Mouse (Mus musculus): ENCODE data around the gene Tmem189. TPM values are rescaled to one million over a fixed set of nuclear protein-coding genes. Genes with fewer than 3 reads are reported as not detected.

Gene Tmem189
- 10 to 100 TPM; 11.8 to 13.1 (median 12.5) TPM for total RNA-seq (2022)

DNA sequence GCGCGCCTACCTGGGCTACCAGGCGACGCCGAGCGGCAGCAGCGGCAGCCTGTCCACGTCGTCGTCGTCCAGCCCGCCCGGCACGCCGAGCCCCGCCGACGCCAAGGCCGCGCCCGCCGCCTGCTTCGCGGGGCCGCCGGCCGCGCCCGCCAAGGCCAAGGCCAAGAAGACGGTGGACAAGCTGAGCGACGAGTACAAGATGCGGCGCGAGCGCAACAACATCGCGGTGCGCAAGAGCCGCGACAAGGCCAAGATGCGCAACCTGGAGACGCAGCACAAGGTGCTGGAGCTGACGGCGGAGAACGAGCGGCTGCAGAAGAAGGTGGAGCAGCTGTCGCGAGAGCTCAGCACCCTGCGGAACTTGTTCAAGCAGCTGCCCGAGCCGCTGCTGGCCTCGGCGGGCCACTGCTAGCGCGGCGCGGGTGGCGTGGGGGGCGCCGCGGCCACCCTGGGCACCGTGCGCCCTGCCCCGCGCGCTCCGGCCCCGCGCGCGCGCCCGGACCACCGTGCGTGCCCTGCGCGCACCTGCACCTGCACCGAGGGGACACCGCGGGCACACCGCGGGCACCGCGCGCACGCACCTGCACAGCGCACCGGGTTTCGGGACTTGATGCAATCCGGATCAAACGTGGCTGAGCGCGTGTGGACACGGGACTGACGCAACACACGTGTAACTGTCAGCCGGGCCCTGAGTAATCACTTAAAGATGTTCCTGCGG, at the start of gene Tmem189:
Tmem189 (minus strand) TSS at position 322 of the 718 bp plus-strand sequence.
- DNase-seq (ENCODE audit: low spot score in 2 of 2), result peak; percentile 70 to 78

- DNase-seq (ENCODE audit: low spot score in 2 of 2), result no peak
Observed at GRCm38 (mm10) chr2:167739030-167739429, 49.4 kb upstream of the Tmem189 start.

GRCm38 (mm10) chr2:167734861-167735260, 45.2 kb upstream of the Tmem189 start:
- DNase-seq (ENCODE audit: low spot score in 2 of 2), result no peak

- peak; percentile 59 to 80 for DNase-seq (ENCODE audit: low spot score in 2 of 2)
Observed at GRCm38 (mm10) chr2:167731149-167731548, 41.5 kb upstream of the Tmem189 start.

DNA sequence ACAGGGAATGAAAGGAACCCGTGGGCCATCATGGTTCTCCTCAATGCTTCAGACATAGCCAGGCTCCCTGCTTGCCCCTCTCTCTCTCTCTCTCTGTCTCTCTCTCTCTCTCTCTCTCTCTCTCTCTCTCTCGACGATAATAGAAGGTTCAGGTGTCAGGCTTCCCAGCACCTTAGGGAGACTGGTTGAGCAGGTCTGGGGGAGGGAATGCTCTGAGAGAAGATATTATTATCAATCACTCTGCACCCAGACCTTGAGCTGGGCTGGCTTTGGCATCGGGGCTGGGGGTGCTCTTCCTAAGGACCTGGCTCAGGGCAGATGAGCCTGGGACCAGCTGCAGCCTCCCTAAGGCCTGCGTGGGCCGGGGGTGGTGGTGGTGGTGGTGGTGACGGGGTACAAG, 40.4 kb upstream of the Tmem189 start:
- no peak for DNase-seq (ENCODE audit: low spot score in 2 of 2)

GRCm38 (mm10) chr2:167727161-167727560, 37.5 kb upstream of the Tmem189 start:
- no peak for DNase-seq (ENCODE audit: low spot score in 2 of 2)

DNA sequence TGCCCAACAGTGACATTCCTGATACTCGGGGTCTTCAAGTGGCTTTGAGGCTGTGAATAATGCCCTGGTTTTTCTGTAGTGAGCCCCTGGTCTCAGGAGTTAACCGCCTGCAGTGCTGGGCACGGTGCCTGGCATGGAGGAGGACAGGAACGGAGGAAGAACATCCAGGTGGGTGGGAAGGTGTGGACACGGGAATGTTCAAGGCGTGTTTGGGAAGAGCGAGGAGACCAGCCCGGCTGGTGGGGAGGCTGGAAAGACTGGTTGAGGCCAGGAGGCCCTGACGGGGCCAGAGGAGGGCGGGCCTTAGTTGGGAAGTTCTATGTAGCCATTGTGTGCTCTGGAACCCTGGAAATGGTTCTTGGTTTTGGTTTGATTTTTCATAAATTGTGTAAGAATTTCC, 36.3 kb upstream of the Tmem189 start:
- no peak for DNase-seq (ENCODE audit: low spot score in 2 of 2)

GRCm38 (mm10) chr2:167723589-167724206, 34.1 kb upstream of the Tmem189 start:
- no peak for DNase-seq (ENCODE audit: low spot score in 2 of 2)

GRCm38 (mm10) chr2:167722538-167722937, 32.9 kb upstream of the Tmem189 start:
- no peak for DNase-seq (ENCODE audit: low spot score in 2 of 2)

DNA sequence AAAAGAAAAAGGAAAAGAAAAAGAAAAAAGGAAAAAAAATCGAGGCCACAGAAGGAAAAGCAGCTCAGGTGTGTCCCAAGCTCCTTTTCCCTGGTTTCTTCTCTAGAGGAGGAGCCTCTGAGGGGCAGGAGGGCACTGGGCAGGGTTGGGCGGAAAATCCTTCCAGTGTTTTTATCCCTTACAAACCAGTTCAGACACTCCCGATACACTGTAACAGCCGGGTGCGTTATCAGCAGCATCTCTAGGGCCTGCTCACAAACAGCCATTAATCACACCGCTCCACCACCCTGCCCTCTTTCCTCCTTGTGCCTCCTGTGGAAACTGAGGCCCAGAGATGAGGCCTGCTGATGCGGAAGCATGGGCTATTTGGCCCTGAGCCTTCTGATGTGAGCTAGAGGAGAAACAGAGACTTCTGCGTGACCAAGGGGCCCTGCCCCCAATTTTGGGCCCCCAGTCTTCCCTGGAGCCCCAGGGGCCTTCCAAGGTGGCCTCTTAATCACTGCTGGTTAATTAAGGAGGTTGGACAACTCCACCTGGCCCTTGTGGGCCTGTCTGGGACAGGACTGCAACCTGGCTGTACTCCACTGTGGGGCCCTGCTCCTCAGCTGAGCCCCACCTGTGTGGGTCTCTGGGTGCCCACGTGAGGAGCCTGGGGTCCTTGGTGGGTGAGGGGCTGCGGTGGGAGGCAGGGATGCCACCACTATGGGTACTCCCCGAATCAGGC, 31.7 kb upstream of the Tmem189 start:
- DNase-seq (ENCODE audit: low spot score in 2 of 2), result no peak

DNA sequence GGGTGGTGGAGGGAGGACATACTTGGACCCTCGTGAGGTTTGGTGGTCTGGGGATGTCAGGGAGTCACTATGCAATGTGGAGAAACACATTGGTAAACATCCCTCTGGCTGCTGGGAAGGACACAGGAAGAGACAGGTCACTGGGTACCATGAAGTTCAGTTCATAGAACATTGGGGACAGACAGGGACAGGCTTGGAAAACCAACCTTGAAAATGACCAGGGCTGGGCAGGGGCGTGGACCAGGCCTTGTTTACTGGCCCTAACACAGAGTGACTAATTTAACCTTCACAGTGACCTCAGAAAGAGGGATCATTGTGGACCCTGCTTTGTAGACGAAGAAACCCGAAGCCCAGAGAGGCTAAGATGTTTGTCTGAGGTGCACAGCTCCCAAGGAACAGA, 29.9 kb upstream of the Tmem189 start:
- DNase-seq (ENCODE audit: low spot score in 2 of 2), result no peak

- DNase-seq (ENCODE audit: low spot score in 2 of 2), result no peak
Observed at GRCm38 (mm10) chr2:167717208-167717607, 27.6 kb upstream of the Tmem189 start.

DNA sequence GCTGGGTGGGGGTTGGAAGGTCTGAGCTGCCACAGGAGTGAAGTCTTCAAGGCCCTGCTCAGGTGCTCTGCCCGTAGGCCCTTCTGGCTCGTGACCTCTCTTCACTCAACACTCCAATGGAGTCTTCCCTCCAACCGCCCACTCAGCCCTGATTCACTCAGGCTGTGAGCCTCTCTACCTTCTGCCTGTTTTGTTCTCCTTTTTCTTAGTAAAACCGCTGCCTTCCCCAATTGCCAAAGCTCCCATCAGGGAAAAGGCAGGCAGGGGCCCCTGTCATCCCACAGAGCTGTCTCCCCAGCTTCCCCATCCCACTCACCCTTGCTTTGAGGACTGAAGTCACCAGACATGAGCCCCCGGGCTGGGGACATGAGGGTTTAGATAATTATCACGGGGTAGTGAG, 25.4 kb upstream of the Tmem189 start:
- no peak for DNase-seq (ENCODE audit: low spot score in 2 of 2)

DNA sequence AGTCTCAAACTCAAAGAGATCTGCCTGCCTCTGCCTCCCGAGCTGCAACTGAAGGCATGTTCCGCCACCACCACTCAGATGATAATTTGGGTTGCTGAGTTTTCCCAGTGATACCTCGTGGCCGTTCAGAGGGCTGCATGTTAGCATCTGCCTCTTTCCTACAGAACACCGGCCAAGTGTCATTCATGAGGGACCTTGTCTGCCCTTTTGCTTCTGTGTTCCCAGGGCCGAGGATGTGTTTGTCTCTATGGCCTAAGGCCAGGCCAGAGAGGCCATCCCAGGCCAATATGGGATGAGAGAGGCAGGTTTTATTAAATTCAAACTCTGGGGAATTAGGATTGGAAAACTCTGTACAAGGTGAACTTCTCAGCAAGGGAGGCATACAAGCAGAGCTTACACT, 24.7 kb upstream of the Tmem189 start:
- DNase-seq (ENCODE audit: low spot score in 2 of 2), result no peak

GRCm38 (mm10) chr2:167712872-167713821, 23.5 kb upstream of the Tmem189 start:
- DNase-seq (ENCODE audit: low spot score in 2 of 2), result no peak

DNA sequence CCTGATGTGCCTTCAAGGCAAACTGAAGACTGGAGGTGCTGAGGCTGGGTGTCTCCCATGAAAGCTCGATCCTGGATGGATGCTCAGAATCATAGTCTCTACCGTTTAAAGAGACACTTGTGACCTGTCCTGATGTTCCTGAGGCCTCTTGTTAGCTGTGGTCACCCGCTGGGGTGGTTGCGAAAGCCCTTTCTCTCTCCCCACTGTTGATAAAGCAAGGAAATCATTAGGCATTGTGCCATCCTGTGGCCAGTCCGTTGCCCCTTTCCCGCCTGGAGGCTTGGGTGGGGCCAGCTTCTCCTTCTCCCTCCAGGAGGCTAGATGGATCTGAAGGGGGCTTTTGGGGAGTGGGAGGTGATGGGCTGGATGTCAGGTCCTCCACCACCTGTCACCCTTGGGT, 21.0 kb upstream of the Tmem189 start:
- no peak for DNase-seq (ENCODE audit: low spot score in 2 of 2)

DNA sequence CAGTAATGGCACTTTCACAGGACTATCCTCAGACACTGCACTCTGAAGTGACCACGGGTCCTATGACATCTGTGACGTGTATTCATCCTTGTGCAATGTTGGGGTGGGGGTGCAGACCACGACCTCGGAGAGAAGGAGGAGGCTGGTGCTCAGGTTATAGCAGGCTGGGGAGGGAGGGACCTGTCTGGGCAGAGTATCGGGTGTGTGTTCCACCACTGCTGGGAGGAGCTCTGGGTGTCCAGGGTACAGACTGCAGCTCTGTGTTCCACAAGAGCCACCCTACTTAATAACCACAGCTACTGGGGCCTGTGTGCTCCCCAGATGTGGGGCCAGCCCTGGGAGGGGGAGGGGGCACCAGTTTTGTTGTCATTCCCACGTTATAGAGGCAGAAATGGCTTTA, 20.3 kb upstream of the Tmem189 start:
- no peak for DNase-seq (ENCODE audit: low spot score in 2 of 2)

DNA sequence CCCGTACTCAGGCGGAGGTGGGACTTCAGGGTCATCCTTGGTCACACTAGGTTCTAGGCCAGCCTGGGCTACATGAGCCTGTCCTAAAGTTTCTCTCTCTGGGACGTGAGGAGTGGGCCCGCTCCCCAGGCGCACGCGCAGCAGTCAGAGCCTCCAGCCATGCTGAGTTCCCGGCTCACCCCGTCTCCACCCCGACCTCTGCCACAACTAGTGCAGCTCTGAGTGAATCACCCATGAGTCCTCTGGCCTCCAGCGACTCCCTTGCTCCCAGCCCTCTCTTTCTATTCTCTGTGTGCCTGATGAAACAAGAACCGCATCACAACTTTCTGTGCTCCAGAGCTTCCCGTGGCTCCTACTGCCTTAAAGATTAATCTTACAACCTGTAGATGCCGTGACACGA, 18.8 kb upstream of the Tmem189 start:
- DNase-seq (ENCODE audit: low spot score in 2 of 2), result no peak

DNA sequence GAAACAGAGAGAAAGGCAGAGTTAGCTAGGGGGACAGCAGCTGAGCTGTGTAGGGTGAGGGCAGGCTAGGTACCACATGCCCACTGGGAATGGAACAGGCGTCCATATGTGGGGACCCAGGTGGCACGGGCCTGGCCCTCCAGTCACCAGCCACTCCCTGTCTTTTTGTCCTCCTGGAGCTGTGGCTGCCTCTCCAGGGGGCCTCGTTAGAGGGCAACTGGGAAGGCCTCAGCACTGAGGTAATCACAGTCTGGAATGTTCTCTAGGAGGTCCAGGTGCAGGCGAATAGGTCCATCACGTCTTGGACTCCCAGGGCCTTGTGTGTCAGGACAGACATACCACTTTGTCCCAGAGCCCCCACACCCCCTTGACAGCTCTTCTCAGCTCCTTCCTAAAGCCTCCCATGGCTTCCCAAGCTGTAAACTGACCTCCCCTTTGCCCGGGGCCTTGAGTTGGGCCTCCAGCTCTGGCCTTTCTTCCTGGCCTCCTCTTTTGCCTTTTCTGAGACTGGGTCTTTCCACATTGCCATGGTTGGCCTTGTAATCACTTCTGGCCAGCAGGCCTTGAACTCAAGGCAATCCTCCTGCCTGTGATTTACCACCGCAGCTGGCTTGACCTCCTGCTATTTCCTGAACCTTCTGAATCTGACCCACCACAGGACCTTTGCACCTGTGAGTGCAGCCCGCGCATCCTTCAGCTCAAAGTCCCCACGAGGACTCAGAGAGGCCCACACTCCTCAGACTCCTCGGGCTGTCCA, 16.7 kb upstream of the Tmem189 start:
- DNase-seq (ENCODE audit: low spot score in 2 of 2), result no peak

- DNase-seq (ENCODE audit: low spot score in 2 of 2), result no peak
Observed at GRCm38 (mm10) chr2:167704409-167704808, 14.8 kb upstream of the Tmem189 start.

- no peak for DNase-seq (ENCODE audit: low spot score in 2 of 2)
Observed at GRCm38 (mm10) chr2:167702126-167702525, 12.5 kb upstream of the Tmem189 start.
